Mouse (Mus musculus): Measurements from ENCODE around the gene Rragd.
A peak's percentile ranks its signal among the peaks of the same experiment; 100 is the strongest.
"Not testable (repeated sequence)": the region's sequence is repeated elsewhere in the genome, so short reads cannot be mapped to it uniquely, and the experiment has no call there.

Rragd gene

DNA sequence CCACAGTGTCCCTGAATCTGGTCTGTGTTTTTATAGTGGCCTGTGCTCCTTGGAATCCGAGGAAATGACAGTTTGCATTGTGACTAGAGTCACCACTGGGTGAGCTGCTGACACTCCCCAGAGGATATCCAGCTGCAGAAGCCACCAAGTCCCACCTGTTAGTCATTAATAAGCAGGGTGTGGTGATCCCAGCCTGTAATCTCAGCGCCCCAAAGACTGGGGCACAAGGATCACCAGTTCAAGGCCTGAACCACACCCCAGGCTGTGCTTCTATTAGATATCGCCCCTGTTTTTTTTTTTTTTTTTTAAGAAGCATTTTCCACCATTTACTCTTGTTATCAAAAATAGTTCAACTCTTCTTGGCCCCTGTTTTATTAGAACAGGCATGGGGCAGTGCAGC lies 4.2 kb downstream of the Rragd start:
- DNase-seq: no peak

DNA sequence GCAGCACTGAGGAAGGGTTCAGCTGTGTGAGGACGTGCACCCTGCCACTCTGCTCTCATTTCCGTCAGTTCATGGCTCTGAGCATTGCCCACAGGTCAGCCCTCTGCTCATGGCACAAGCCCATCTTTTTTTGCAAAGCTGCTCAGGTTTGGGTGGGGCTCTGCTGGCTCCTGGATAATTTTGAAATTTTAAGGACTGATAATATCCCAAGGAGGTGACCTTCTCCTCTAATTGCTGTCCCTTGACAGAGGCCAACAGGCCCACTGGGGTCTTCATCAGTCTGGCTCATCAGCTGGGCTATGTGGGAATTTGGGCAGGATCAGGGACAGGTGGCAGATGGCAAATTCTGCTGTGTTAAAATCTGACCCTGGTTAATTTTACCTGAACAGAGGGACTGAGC lies 6.5 kb downstream of the Rragd start:
- no peak for DNase-seq

DNA sequence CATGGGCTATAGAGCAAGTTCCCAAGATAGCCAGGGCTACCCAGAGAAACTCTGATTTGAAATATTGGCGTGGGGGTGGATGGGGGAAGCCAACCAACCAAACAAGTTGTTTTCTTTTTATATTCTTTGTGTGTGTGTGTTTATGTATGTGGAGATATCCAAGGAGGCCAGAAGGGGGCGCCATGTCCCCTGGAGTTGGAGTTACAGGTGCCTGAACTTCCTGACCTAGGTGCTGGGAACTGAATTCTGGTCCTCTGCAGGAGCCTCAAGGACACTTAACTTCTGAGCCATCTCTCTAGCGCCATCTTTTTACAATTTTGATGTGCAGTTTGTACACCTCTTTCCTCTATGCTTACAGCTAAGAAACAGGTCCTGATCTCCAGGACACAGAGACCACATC lies 11.3 kb downstream of the Rragd start:
- no peak for DNase-seq

GRCm38 (mm10) chr4:32996083-32996482 lies 13.2 kb downstream of the Rragd start:
- no peak for DNase-seq

DNA sequence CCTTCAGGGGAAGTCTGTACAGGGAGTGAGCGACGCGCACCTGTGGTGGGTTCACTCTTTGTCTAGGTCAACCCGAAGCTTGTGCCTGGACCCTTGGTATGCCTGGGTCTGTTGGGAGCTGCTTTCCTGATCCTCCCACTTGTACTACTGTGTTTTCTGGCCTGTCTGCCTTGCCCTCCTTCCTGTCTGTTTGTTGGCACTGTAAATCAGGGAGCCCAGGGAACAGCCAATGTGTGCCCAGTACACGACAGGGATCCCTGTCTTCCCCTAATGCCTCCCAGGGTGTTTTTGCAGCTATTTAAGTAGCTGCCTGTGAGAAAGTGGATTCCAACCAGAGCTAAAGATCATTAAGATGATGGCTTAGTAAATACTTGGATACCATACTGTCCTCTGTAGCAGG lies 14.7 kb downstream of the Rragd start:
- DNase-seq: no peak

DNA sequence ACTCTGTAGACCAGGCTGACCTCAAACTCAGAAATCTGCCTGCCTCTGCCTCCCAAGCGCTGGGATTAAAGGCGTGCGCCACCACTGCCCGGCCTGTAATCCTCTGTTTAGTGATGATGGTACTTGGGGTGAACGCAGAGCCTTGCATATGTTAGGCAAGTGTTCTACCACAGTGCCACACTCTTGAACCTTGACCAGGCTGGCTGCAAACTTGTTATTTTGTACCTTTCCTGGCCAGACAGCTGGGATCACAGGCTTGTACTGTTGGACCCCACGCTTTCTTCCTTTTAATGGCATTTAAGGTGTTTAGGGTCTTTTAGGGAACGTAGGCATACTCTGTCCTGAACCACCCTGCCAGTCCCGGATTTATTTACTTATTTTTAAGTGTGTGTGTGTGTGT lies 16.2 kb downstream of the Rragd start:
- DNase-seq: no peak

DNA sequence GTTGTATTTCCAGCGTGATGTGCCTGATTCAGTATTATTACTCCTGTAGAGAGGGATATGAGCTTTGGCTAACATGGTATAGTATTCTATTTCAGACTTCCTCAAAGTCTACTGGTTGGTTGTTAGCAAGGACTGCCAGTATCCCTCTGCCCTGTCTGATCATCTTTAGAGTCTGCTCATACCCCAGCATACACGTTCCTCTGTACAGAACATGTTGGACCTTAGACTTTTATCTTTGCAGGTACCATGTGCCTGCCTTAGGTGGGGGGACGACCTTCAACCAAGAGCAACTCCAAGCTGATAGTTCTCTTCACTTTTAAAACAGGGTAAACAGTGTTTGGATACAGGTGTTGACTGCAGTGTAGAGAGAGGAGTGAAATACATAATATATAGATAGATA lies 19.2 kb downstream of the Rragd start:
- no peak for DNase-seq

DNA sequence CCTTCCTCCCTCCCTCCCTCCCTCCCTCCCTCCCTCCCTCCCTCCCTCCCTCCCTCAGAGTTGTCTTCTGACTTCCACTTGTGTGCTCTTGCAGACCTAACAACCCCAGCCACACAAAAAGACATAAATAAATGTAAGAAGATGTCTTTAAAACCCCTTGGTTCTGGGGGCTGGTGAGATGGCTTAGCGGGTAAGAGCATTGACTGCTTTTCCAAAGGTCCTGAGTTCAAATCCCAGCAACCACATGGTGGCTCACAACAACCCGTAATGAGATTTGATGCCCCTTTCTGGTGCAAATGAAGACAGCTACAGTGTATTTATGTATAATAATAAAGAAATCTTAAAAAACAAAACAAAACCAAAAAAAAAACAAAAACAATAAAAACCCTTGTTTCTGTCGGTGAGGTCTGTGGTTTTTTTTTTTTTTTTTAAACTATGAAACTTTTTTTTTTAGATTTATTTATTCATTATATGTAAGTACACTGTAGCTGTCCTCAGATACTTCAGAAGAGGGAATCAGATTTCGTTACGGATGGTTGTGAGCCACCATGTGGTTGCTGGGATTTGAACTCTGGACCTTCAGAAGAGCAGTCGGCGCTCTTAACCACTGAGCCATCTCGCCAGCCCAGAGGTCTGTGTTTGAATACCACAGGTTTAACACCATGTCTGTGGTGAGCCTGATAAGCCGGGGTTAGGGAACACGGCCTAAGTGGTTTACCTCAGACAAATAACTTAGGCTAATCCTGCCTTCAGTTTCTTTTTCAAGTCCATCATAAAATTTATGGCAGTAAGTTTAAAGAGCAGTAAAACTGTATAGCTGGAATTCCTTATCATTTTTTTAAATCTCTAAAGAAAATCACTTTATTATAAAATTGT lies 23.0 kb downstream of the Rragd start:
- DNase-seq: not testable (repeated sequence)

GRCm38 (mm10) chr4:33006844-33007243 lies 24.0 kb downstream of the Rragd start:
- DNase-seq: no peak

DNA sequence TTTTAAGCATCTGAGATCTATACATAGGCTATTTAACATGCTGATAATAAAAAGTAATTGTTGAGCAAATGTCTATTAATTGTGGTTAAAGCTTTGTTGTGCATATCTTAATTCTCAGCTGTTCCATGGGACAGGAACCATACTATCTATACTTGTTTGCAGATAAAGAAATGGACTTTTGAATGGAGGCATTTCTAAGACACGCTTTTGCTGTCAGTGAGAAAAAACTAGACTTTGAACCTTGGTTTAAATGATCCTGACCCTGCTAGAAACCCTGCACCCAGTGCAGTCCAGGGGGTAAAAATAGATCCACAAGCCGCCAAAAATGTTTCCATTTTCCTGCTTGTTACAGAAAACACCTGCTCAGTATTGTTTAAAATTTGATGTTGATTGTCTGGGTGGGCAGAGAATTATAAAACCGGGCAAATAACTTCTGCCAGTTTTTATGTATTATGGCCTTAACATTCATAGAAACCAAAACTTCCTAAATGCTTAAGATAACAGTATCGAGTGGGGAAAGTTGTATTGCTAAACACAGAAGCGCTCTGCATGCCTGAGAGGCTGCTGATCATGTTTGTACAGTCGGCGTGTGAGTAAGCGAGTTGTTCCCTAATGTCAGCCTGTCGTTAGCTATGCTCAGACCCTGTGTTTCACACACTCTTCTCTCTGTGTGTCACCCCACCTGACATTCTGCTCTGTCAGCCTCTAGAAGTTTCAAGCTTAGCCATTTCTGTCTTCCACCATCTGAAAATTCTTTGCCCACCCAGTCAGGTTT lies 24.8 kb downstream of the Rragd start:
- DNase-seq: no peak

DNA sequence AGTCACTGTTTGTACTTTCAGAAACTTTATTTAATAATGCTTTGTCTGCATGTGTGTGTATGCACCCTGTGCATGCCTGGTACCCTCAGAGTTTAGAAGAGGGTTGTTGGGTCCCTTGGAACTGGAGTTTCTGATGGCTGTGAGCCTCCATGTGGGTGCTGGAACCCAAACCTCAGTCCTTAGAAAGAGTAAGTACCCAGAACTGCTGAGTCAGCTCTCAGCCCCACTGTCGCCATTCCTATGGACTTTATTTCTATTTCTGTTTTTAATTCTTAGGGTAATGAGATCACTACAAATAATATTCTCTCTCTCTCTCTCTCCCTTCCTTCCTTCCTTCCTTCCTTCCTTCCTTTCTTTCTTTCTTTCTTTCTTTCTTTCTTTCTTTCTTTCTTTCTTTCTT lies 27.2 kb downstream of the Rragd start:
- DNase-seq: no peak

GRCm38 (mm10) chr4:33012484-33012883 lies 29.6 kb downstream of the Rragd start:
- DNase-seq: no peak

DNA sequence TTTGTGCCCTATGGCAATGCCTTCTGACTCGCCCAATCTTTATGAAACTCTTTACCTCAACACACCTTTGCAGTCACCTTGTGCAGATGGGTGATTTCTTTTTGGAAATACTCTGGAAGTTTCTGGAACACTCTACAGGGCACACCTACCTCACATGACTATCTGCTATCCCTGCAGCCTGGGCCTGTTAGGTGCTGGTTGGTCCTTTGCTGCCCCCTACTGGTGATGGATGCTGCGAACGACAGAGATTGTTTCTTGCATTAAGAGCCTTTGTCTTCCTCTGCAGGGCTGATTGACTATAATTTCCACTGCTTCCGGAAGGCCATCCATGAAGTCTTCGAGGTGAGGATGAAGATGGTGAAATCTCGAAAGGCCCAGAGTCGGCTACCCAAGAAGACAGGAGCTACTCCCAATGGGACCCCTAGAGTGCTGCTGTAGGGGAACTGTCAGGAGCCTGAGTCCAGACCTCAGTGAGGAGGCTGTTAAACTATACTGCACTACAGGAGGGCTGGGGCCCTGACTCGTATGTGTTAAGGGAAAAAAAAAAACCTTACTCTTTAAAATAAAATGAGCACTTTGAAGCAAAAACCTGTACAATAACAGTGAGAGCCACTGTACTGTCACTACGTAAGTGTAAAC lies 35.6 kb downstream of the Rragd start:
- peak; percentile 88 for DNase-seq

GRCm38 (mm10) chr4:33024420-33024819 lies 41.6 kb downstream of the Rragd start:
- DNase-seq: no peak

DNA sequence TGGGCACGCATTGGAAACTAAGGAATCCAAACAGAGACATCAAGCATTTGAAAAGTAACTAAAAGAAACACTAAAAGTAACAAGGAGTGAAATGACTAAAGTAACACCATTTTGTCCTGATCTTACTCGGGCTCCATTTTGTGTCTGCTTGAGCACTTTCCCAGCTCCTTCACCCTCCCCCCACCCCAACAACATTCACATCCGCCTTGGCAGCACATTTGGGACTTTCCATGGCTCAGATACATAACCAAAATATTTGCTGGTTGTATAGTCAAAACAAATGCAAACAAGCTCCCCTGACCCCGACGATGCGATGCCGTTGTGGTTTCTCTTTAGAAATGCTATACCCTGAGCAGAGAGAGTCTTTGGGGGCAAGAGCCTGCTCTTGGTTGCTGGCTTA lies 46.3 kb downstream of the Rragd start:
- no peak for DNase-seq

DNA sequence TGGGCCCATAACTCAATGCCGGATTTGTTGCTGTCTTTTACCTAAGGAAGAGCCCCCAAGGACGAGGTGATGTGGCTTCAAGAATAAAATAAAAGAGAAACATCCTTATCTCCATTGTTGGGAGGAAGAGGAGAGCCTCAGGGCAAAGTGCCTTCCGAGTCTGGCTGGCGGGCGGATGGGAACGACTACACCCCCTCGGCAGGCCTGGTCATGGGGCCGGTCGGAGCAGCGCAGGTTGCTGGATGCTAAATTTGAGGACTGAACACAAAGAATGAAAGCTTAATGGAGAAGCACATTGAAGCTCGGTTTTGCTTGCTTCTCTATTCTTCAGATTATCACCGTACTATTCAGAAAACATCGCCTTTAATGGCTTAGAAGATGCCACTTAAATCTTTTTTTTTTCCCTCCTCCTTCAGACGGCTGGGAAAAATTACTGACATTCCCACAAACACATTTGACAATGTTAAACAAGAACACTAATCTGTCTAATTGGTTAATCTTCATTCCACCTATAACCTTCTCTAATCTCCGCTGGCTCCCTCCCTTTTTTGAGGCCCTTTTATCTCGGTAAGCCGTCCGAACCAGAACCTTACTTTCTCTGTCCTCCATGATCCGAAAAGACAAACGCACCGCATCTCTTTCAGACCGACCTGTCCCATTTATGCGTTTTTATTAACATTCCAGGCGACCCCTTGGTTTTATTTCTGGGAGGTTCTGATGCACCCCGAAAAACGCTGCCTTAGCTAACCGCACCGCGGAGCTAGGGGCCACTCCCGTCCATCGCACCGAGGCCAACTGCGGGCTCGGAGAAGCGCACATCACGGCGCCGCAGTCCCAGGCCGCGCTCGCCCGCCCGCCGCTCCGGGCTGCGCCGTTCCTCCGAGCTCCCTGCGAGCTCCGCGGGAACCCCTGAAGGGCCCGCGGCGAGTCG lies 47.7 kb downstream of the Rragd start:
- DNase-seq: no peak

- peak; percentile 91 for DNase-seq
These were observed 48.5 kb downstream of the Rragd start, which contains the start of gene Ube2j1 for GRCm38 (mm10) chr4:33031195-33031960. Ube2j1 (plus strand) TSS chr4:33031416.

GRCm38 (mm10) chr4:33032045-33032444 lies 49.2 kb downstream of the Rragd start:
- DNase-seq: no peak

DNA sequence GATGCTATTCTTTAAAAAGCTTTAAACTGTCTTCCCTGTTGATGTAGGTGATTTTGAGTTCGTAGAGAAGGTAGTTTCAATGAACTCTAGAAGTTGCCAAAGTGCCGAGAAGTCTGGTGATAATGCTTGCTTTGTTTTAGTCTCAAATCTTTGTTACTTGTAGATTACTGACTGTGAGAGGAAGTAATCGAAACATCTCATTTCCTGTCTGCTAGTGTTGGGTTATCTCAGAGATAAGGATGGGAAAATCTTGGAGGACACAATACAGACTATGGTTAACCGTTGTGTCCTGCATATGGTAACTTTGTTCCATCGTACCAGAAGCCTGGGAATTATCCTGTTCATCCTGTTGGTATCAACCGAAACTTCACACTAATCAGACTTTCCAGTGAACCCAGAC lies 50.7 kb downstream of the Rragd start:
- DNase-seq: no peak

DNA sequence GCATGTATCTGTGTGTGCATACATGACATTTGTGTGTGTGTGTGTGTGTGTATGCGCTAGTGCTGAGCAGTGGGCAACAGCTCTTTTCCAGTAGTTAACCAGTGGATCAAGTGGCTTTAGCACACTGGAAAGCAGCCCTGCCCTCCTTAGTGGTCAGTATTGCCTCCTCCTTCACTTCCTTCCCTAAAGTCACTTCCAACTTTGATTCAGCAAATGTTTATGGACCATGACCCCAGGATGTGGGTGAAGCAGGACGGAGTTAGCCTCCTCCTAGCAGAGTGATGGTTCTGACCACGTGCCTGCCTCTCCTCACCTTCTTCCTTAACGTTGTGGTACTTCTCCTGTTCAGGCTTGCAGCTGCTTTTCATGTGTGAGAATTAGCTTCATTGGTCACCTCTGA lies 57.0 kb downstream of the Rragd start:
- DNase-seq: no peak

GRCm38 (mm10) chr4:33049601-33050000 lies 66.8 kb downstream of the Rragd start:
- DNase-seq: no peak

DNA sequence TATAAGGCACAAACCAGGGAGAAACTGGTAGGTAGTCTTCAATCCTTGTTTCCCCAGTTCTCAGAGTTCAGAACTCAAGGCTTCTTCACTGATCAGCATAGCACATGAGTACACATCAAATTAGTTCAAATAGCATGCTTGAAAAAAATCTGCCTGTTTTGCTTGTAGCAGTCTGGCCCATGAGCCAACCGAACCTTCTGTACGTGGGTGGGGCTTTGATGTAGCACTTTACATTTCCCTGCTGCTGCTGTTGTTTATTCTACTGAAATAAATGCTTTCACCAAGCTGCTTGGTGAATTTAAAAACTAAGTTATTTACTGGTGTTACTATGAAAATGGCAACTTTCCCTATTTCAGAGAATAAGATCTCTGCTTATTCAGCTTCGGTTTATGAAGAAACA lies 69.2 kb downstream of the Rragd start:
- peak; percentile 81 for DNase-seq
